ENCODE assay signal across 8 mouse cellular contexts in genomic region chr11:101245855-101246701, GRCm38 (mm10). TPM values are rescaled to one million over a fixed set of nuclear protein-coding genes. Genes with fewer than 3 reads are reported as not detected.
DNase-seq lines count a peak whose midpoint lies in the region; ATAC-seq and TF ChIP-seq lines count a peak whose summit lies in the region.

Gene Ramp2 (plus strand): TSS chr11:101246028.

- intact Hi-C loops in left cerebral cortex, adult 2 months (cut with DNase I): no loop called here

- H3K79me2 ChIP-seq in liver, adult 2 months (ENCODE audit: control insufficient read depth, insufficient read depth, low read length): no peaks in the 10 kb centered on the region

- peak; percentile 42 to 52 for DNase-seq in left cerebral cortex, adult 2 months (ENCODE audit: extremely low spot score in 1 of 2, low spot score in 2 of 2)
- DNase-seq in left cerebral cortex, adult 9 months (ENCODE audit: low spot score in 2 of 2): no peak
- DNase-seq in embryo, embryonic 10 days (ENCODE audit: low spot score): peak; percentile 61
- DNase-seq in heart, adult 18-20 months: peak; percentile 82 to 86
- no peak for DNase-seq in liver, adult 2 months (ENCODE audit: extremely low read depth, low read depth, low spot score)
- DNase-seq in midbrain, postnatal 0 days (ENCODE audit: low spot score): peak; percentile 14
- DNase-seq in thymus, postnatal 4 days: peak; percentile 69

- WGBS in intestine, embryonic 16.5 days: under 1% methylated on average over 63 of the region's 63 CpGs
- WGBS in liver, adult 2 months: 7% methylated on average over 61 of the region's 63 CpGs
- WGBS in midbrain, postnatal 0 days: 2% methylated on average over 60 of the region's 63 CpGs

- H3K4me2 ChIP-seq in intestine, embryonic 16.5 days (ENCODE audit: low read depth, low read length): peak within 1 kb of the TSS; percentile 98
- H3K4me2 ChIP-seq in midbrain, postnatal 0 days (ENCODE audit: low read depth, low read length, poor library complexity, severe bottlenecking): peak within 1 kb of the TSS; percentile 83

- H3K4me3 ChIP-seq in left cerebral cortex, adult 2 months: peak within 1 kb of the TSS; percentile 60
- peak within 1 kb of the TSS; percentile 66 for H3K4me3 ChIP-seq in intestine, embryonic 16.5 days (ENCODE audit: low read length)
- peak within 1 kb of the TSS; percentile 97 for H3K4me3 ChIP-seq in liver, adult 2 months (ENCODE audit: insufficient read depth, low read depth, low read length)
- peak within 1 kb of the TSS; percentile 54 for H3K4me3 ChIP-seq in midbrain, postnatal 0 days (ENCODE audit: low read depth, low read length)

- no peak; the same call in 1 of the 2 replicates for TF ChIP-seq CTCF in left cerebral cortex, adult 2 months (IDR thresholded peaks at IDR 0.05)
- no peak for TF ChIP-seq CTCF in liver, adult 2 months (IDR thresholded peaks at IDR 0.05; ENCODE audit: low read depth, low read length)
- TF ChIP-seq CTCF in midbrain, postnatal 0 days (IDR thresholded peaks at IDR 0.05): no peak

- H3K27ac ChIP-seq in left cerebral cortex, adult 2 months: peak within 1 kb of the TSS; percentile 76
- H3K27ac ChIP-seq in intestine, embryonic 16.5 days (ENCODE audit: low read length): peak within 1 kb of the TSS; percentile 78
- H3K27ac ChIP-seq in liver, adult 2 months (replicated peaks; ENCODE audit: insufficient read depth, low read depth, low read length): peak within 1 kb of the TSS; percentile 83
- peak within 1 kb of the TSS; percentile 34; the same call in 1 of the 2 replicates for H3K27ac ChIP-seq in midbrain, postnatal 0 days (ENCODE audit: low read depth, low read length)

- H3K27me3 ChIP-seq in intestine, embryonic 16.5 days (replicated peaks; ENCODE audit: control insufficient read depth, insufficient read depth, low read length): no peaks in the 10 kb centered on the region
- H3K27me3 ChIP-seq in liver, adult 2 months (ENCODE audit: control insufficient read depth, insufficient read depth, low read length): peaks cover 8% of the 10 kb centered on the region; the same call in 1 of the 2 replicates
- H3K27me3 ChIP-seq in midbrain, postnatal 0 days (ENCODE audit: insufficient read depth, low read length): 0 out of 2 replicates have a peak, but pooled peaks cover 6% of the 10 kb centered on the region

- H3K4me1 ChIP-seq in intestine, embryonic 16.5 days (ENCODE audit: control insufficient read depth, insufficient read depth, low read length): peaks cover 17% of the 10 kb centered on the region
- peaks cover 1% of the 10 kb centered on the region; the same call in 1 of the 2 replicates for H3K4me1 ChIP-seq in liver, adult 2 months (ENCODE audit: control insufficient read depth, insufficient read depth, low read length)
- H3K4me1 ChIP-seq in midbrain, postnatal 0 days (ENCODE audit: insufficient read depth, low read length): no peaks in the 10 kb centered on the region

- TF ChIP-seq POLR2A in liver, adult 2 months (IDR thresholded peaks at IDR 0.05; ENCODE audit: extremely low read depth, insufficient read depth, low read length): no peak

- H3K9me3 ChIP-seq in intestine, embryonic 16.5 days (ENCODE audit: control insufficient read depth, low read length): no peaks in the 10 kb centered on the region
- H3K9me3 ChIP-seq in midbrain, postnatal 0 days (ENCODE audit: low read length): no peaks in the 10 kb centered on the region

- H3K36me3 ChIP-seq in intestine, embryonic 16.5 days (ENCODE audit: control insufficient read depth, insufficient read depth, low read length): no peaks in the 10 kb centered on the region
- no peaks in the 10 kb centered on the region for H3K36me3 ChIP-seq in liver, adult 2 months (ENCODE audit: control insufficient read depth, insufficient read depth, low read length)
- no peaks in the 10 kb centered on the region for H3K36me3 ChIP-seq in midbrain, postnatal 0 days (ENCODE audit: insufficient read depth, low read length)

- peak; percentile 68 for ATAC-seq in intestine, embryonic 16.5 days
- ATAC-seq in midbrain, postnatal 0 days (ENCODE audit: low FRiP score): peak; percentile 68; the same call in 1 of the 2 replicates

- H3K9ac ChIP-seq in intestine, embryonic 16.5 days (ENCODE audit: low read depth, low read length): peak within 1 kb of the TSS; percentile 84
- H3K9ac ChIP-seq in liver, adult 2 months (ENCODE audit: low read depth, low read length): peak within 1 kb of the TSS; percentile 87
- peak within 1 kb of the TSS; percentile 72 for H3K9ac ChIP-seq in midbrain, postnatal 0 days (replicated peaks; ENCODE audit: low read length, poor library complexity, severe bottlenecking)

RNA-seq across cellular contexts. Expression of gene Ramp2, which starts in this region (rescaled TPM):
- total RNA-seq in left cerebral cortex, adult 2 months (2021): 10 to 100 TPM; 35.7 to 40.8 TPM
- total RNA-seq in heart, adult 18-20 months (2021): 100 to 1,000 TPM in 1 of 2 experiments, 10 to 100 TPM in 1; 74.7 to 100 TPM
- 87.8 and 95.1 TPM in 2 replicates for polyA plus RNA-seq in intestine, embryonic 16.5 days (2015; fragmentation: Nextera tagmentation; extraction: Ambion mirVana)
- total RNA-seq in liver, adult 2 months (2014; rRNA removed): 4.9 and 6.6 TPM in 2 replicates
- 16.4 and 22.5 TPM in 2 replicates for polyA plus RNA-seq in liver, adult 2 months (2012; rRNA removed)
- 55.0 and 67.5 TPM in 2 replicates for total RNA-seq in midbrain, postnatal 0 days (2014; rRNA removed)
- polyA plus RNA-seq in midbrain, postnatal 0 days (2015; fragmentation: Nextera tagmentation; extraction: Ambion mirVana): 95.3 and 103 TPM in 2 replicates

Comparison
In these comparisons a context has a peak if more than half of its experiments do, and no peak if none do; other contexts are left out.
1. DNase-seq: peak in left cerebral cortex, adult 2 months (2 of 2), embryo, embryonic 10 days (single experiment), heart, adult 18-20 months (2 of 2), midbrain, postnatal 0 days (single experiment) and thymus, postnatal 4 days (single experiment); none in left cerebral cortex, adult 9 months (0 of 2) and liver, adult 2 months (single experiment).
2. Peak in every context shown above with its lines, with median percentiles within 50 percentile points of each other: H3K27ac ChIP-seq, H3K4me3 ChIP-seq and H3K9ac ChIP-seq.